8 mouse cellular contexts compared by ENCODE assay signal in the genomic region with DNA sequence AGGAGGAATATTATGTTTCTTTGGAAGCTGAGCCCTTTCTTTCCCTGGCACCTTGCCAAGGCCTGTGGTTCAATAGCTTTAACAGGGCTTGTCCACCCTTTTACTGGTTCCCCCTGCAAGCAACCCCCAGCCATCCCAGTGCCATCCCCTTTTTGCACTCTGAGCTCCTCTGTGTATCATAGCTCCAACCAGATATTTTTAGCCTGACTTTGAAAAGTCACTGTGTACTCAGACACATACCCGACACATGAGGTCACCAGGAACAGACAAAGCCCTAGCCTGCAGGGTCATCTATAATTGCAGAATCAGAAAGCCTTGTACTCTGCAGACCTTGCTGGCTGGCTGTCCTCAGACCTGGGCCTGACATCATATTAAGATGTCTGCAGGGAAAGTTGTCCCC. TPM values are rescaled to one million over a fixed set of nuclear protein-coding genes. Genes with fewer than 3 reads are reported as not detected.
DNase-seq lines count a peak whose midpoint lies in the region; ATAC-seq and TF ChIP-seq lines count a peak whose summit lies in the region.
"Had no signal": no experiment of that assay in that cellular context is flagged by ENCODE, and none has a peak within 500 bp of the region (broad histone marks: within the 10 kb centered on the region; RNA-seq: fewer than 3 reads in every experiment).

No protein-coding gene starts in this region.

- H3K4me1 ChIP-seq in embryonic facial prominence, embryonic 15.5 days, result peaks cover 14% of the 10 kb centered on the region; the same call in 1 of the 2 replicates
- H3K4me1 ChIP-seq in hindbrain, postnatal 0 days (ENCODE audit: insufficient read depth, low read length), result no peaks in the 10 kb centered on the region
- peaks cover 10% of the 10 kb centered on the region for H3K4me1 ChIP-seq in lung, embryonic 15.5 days
- H3K4me1 ChIP-seq in forebrain, embryonic 11.5 days (replicated peaks; ENCODE audit: control insufficient read depth, insufficient read depth, low read length), result no peaks in the 10 kb centered on the region

- H3K27ac ChIP-seq in embryonic facial prominence, embryonic 15.5 days (replicated peaks), result 0 out of 2 replicates have a peak overlapping the region, but pooled peaks have one; percentile 39
- no peak overlapping the region for H3K27ac ChIP-seq in hindbrain, postnatal 0 days
- H3K27ac ChIP-seq in lung, embryonic 15.5 days, result peak overlapping the region; percentile 39; the same call in 1 of the 2 replicates
- H3K27ac ChIP-seq in forebrain, embryonic 11.5 days (ENCODE audit: low read depth, low read length), result no peak overlapping the region
- H3K27ac ChIP-seq: neural tube, embryonic 12.5 days had no signal

- no peak overlapping the region for H3K4me2 ChIP-seq in embryonic facial prominence, embryonic 15.5 days (replicated peaks)
- H3K4me2 ChIP-seq in hindbrain, postnatal 0 days (ENCODE audit: low read depth, low read length), result no peak overlapping the region
- H3K4me2 ChIP-seq in lung, embryonic 15.5 days, result no peak overlapping the region
- H3K4me2 ChIP-seq in forebrain, embryonic 11.5 days (ENCODE audit: low read depth, low read length, severe bottlenecking), result no peak overlapping the region
- H3K4me2 ChIP-seq: neural tube, embryonic 12.5 days had no signal

- H3K9me3 ChIP-seq in embryonic facial prominence, embryonic 15.5 days (replicated peaks), result no peaks in the 10 kb centered on the region
- H3K9me3 ChIP-seq in hindbrain, postnatal 0 days (ENCODE audit: low read length), result no peaks in the 10 kb centered on the region
- no peaks in the 10 kb centered on the region for H3K9me3 ChIP-seq in lung, embryonic 15.5 days
- H3K9me3 ChIP-seq in forebrain, embryonic 11.5 days (ENCODE audit: control insufficient read depth, low read length), result no peaks in the 10 kb centered on the region
- H3K9me3 ChIP-seq: neural tube, embryonic 12.5 days had no signal

- H3K4me3 ChIP-seq in embryonic facial prominence, embryonic 15.5 days (replicated peaks), result no peak overlapping the region
- no peak overlapping the region for H3K4me3 ChIP-seq in hindbrain, postnatal 0 days (ENCODE audit: low read length)
- no peak overlapping the region for H3K4me3 ChIP-seq in lung, embryonic 15.5 days
- no peak overlapping the region for H3K4me3 ChIP-seq in forebrain, embryonic 11.5 days (ENCODE audit: low read depth, low read length)
- H3K4me3 ChIP-seq: neural tube, embryonic 12.5 days had no signal

- H3K36me3 ChIP-seq in embryonic facial prominence, embryonic 15.5 days, result peaks cover 18% of the 10 kb centered on the region
- peaks cover 8% of the 10 kb centered on the region; the same call in 1 of the 2 replicates for H3K36me3 ChIP-seq in hindbrain, postnatal 0 days (ENCODE audit: insufficient read depth, low read length)
- no peaks in the 10 kb centered on the region; the same call in 1 of the 2 replicates for H3K36me3 ChIP-seq in lung, embryonic 15.5 days
- no peaks in the 10 kb centered on the region; the same call in 1 of the 2 replicates for H3K36me3 ChIP-seq in forebrain, embryonic 11.5 days (ENCODE audit: control insufficient read depth, insufficient read depth, low read length)

- no peak overlapping the region for H3K9ac ChIP-seq in embryonic facial prominence, embryonic 15.5 days
- H3K9ac ChIP-seq in hindbrain, postnatal 0 days (replicated peaks; ENCODE audit: low read length), result no peak overlapping the region
- H3K9ac ChIP-seq in lung, embryonic 15.5 days, result no peak overlapping the region
- H3K9ac ChIP-seq in forebrain, embryonic 11.5 days (ENCODE audit: low read length), result no peak overlapping the region
- H3K9ac ChIP-seq: neural tube, embryonic 12.5 days had no signal

- 32% methylated on average over 1 of the region's 1 CpGs for WGBS in embryonic facial prominence, embryonic 15.5 days
- WGBS in hindbrain, postnatal 0 days, result 50% methylated on average over 1 of the region's 1 CpGs
- 18% methylated on average over 1 of the region's 1 CpGs for WGBS in lung, embryonic 15.5 days
- 67% methylated on average over 1 of the region's 1 CpGs for WGBS in forebrain, embryonic 11.5 days

- DNase-seq in 3T3-L1 (ENCODE audit: low read depth, low spot score), result peak; percentile 88
- peak; percentile 69 for DNase-seq in Muller cell, postnatal 12 days (ENCODE audit: inconsistent ontology term)
- DNase-seq in hindbrain, postnatal 0 days (ENCODE audit: low spot score), result peak; percentile 42
- peak; percentile 45 for DNase-seq in testis, postnatal 14 days (ENCODE audit: low spot score)
- DNase-seq in forebrain, embryonic 11.5 days (ENCODE audit: low spot score), result no peak

- no peaks in the 10 kb centered on the region for H3K27me3 ChIP-seq in embryonic facial prominence, embryonic 15.5 days
- H3K27me3 ChIP-seq in hindbrain, postnatal 0 days (ENCODE audit: insufficient read depth, low read length), result no peaks in the 10 kb centered on the region
- H3K27me3 ChIP-seq in lung, embryonic 15.5 days, result no peaks in the 10 kb centered on the region
- no peaks in the 10 kb centered on the region for H3K27me3 ChIP-seq in forebrain, embryonic 11.5 days (ENCODE audit: control insufficient read depth, insufficient read depth, low read length)
- H3K27me3 ChIP-seq: neural tube, embryonic 12.5 days had no signal

- ATAC-seq in embryonic facial prominence, embryonic 15.5 days (ENCODE audit: insufficient number of reproducible peaks, low FRiP score, low TSS enrichment, low read depth), result peak; percentile 67
- peak; percentile 41; the same call in 1 of the 2 replicates for ATAC-seq in hindbrain, postnatal 0 days
- peak; percentile 52; the same call in 1 of the 2 replicates for ATAC-seq in lung, embryonic 15.5 days (ENCODE audit: borderline replicate concordance, extremely low read depth, low FRiP score, low TSS enrichment)
- no peak for ATAC-seq in forebrain, embryonic 11.5 days (replicated peaks; ENCODE audit: low FRiP score)

- TF ChIP-seq CTCF in hindbrain, postnatal 0 days (IDR thresholded peaks at IDR 0.05; ENCODE audit: low read depth), result no peak

RNA-seq across cellular contexts. Expression of gene Haus8, which starts 40.0 kb away (rescaled TPM):
- polyA plus RNA-seq in embryonic facial prominence, embryonic 15.5 days (2015; fragmentation: Nextera tagmentation; extraction: Ambion mirVana), result 47.2 and 48.6 TPM in 2 replicates
- total RNA-seq in hindbrain, postnatal 0 days (2014; rRNA removed), result 24.0 and 48.3 TPM in 2 replicates
- polyA plus RNA-seq in hindbrain, postnatal 0 days (2015; fragmentation: Nextera tagmentation; extraction: Ambion mirVana), result 45.1 TPM in 2 replicates
- 57.7 and 68.7 TPM in 2 replicates for polyA plus RNA-seq in lung, embryonic 15.5 days (2015; fragmentation: Nextera tagmentation; extraction: Ambion mirVana)
- polyA plus RNA-seq in forebrain, embryonic 11.5 days (2014; fragmentation: Nextera tagmentation; extraction: Ambion mirVana), result 61.0 and 66.8 TPM in 2 replicates

RNA-seq across cellular contexts. Expression of gene Myo9b, which starts 40.2 kb away (rescaled TPM):
- polyA plus RNA-seq in embryonic facial prominence, embryonic 15.5 days (2015; fragmentation: Nextera tagmentation; extraction: Ambion mirVana), result 24.0 and 27.0 TPM in 2 replicates
- total RNA-seq in hindbrain, postnatal 0 days (2014; rRNA removed), result 34.8 and 38.4 TPM in 2 replicates
- 7.8 and 8.6 TPM in 2 replicates for polyA plus RNA-seq in hindbrain, postnatal 0 days (2015; fragmentation: Nextera tagmentation; extraction: Ambion mirVana)
- polyA plus RNA-seq in lung, embryonic 15.5 days (2015; fragmentation: Nextera tagmentation; extraction: Ambion mirVana), result 18.5 TPM in 2 replicates
- polyA plus RNA-seq in forebrain, embryonic 11.5 days (2014; fragmentation: Nextera tagmentation; extraction: Ambion mirVana), result 24.3 and 32.5 TPM in 2 replicates

RNA-seq across cellular contexts. Expression of gene Use1, which starts 53.9 kb away (rescaled TPM):
- polyA plus RNA-seq in embryonic facial prominence, embryonic 15.5 days (2015; fragmentation: Nextera tagmentation; extraction: Ambion mirVana), result 100 and 121 TPM in 2 replicates
- total RNA-seq in hindbrain, postnatal 0 days (2014; rRNA removed), result 116 and 119 TPM in 2 replicates
- polyA plus RNA-seq in hindbrain, postnatal 0 days (2015; fragmentation: Nextera tagmentation; extraction: Ambion mirVana), result 123 and 129 TPM in 2 replicates
- 85.0 and 87.0 TPM in 2 replicates for polyA plus RNA-seq in lung, embryonic 15.5 days (2015; fragmentation: Nextera tagmentation; extraction: Ambion mirVana)
- polyA plus RNA-seq in forebrain, embryonic 11.5 days (2014; fragmentation: Nextera tagmentation; extraction: Ambion mirVana), result 69.3 and 82.5 TPM in 2 replicates

RNA-seq across cellular contexts. Expression of gene Ocel1, which starts 58.4 kb away (rescaled TPM):
- 7.1 and 8.5 TPM in 2 replicates for polyA plus RNA-seq in embryonic facial prominence, embryonic 15.5 days (2015; fragmentation: Nextera tagmentation; extraction: Ambion mirVana)
- total RNA-seq in hindbrain, postnatal 0 days (2014; rRNA removed), result 11.8 and 12.3 TPM in 2 replicates
- 5.0 and 5.8 TPM in 2 replicates for polyA plus RNA-seq in hindbrain, postnatal 0 days (2015; fragmentation: Nextera tagmentation; extraction: Ambion mirVana)
- polyA plus RNA-seq in lung, embryonic 15.5 days (2015; fragmentation: Nextera tagmentation; extraction: Ambion mirVana), result 7.0 and 7.2 TPM in 2 replicates
- polyA plus RNA-seq in forebrain, embryonic 11.5 days (2014; fragmentation: Nextera tagmentation; extraction: Ambion mirVana), result 2.9 and 3.3 TPM in 2 replicates

Comparison
In these comparisons a context has a peak if more than half of its experiments do, and no peak if none do; other contexts are left out.
1. H3K27ac ChIP-seq: peak in embryonic facial prominence, embryonic 15.5 days (single experiment) and lung, embryonic 15.5 days (single experiment); none in hindbrain, postnatal 0 days (single experiment) and forebrain, embryonic 11.5 days (single experiment).